Mouse (Mus musculus) myocyte (in vitro differentiated cells): Measurements from ENCODE around the gene Itgb2.

Experiments
- MAX ChIP-seq: IDR thresholded peaks from one replicate; pipeline ENCODE4 v1.6.1; 2011; ENCODE audit warnings: low read depth, mild to moderate bottlenecking, control low read depth
- MYOD1 ChIP-seq, 3 experiments: IDR thresholded peaks; one replicate each; pipeline ENCODE4 v1.6.1; 2011; ENCODE audit warnings: control low read depth in 2 of 3, low read depth in 2 of 3, mild to moderate bottlenecking in 2 of 3, moderate library complexity in 1 of 3; ENCODE audit not compliant: insufficient read length in 2 of 3, control insufficient read depth in 1 of 3
- POLR2A ChIP-seq: IDR thresholded peaks from one replicate; pipeline ENCODE4 v1.6.1; 2011; ENCODE audit warnings: low read depth, mild to moderate bottlenecking, control low read depth, moderate library complexity; ENCODE audit not compliant: insufficient read length

GRCm38 (mm10) chr10:77515385-77516348 is 14.4 kb upstream of the Itgb2 start, which contains the start of gene Fam207a:
- TF ChIP-seq POLR2A (peak; percentile 94), MAX (no peak), MYOD1 (IDR thresholded peaks at IDR 0.05; ENCODE audit: control insufficient read depth in 1 of 3, insufficient read length in 2 of 3, low read depth in 2 of 3) (no peak)
